Mouse (Mus musculus) liver, embryonic 14.5 days (tissue): ENCODE data around the gene Dll1. TPM values are rescaled to one million over a fixed set of nuclear protein-coding genes. Genes with fewer than 3 reads are reported as not detected.
A peak's percentile ranks its signal among the peaks of the same experiment; 100 is the strongest.

Experiments
- ATAC-seq: fragments of 200-750 bp; cut with Nextera tagmentation; 2 replicates; pipeline ENCODE4 v1.8.0; 2017; ENCODE audit warnings: moderate number of reproducible peaks, mild to moderate bottlenecking, moderate library complexity; ENCODE audit not compliant: insufficient read depth
- DNase-seq, 3 experiments: peaks; one replicate each; pipeline ENCODE4 v3.0.0-alpha.2; 2012 to 2013; ENCODE audit warnings: low read depth in 3 of 3, low spot score in 3 of 3
- H3K27ac ChIP-seq: fragments of 300-500 bp; sonication (generic); 2 replicates; pipeline ENCODE4 v1.5.1; 2014; ENCODE audit warnings: moderate library complexity, mild to moderate bottlenecking, control low read depth, inconsistent platforms
- H3K27me3 ChIP-seq: fragments of 300-500 bp; sonication (generic); 2 replicates; pipeline ENCODE4 v1.6.1; 2014; ENCODE audit warnings: mild to moderate bottlenecking, low read length, moderate library complexity; ENCODE audit not compliant: control insufficient read depth, insufficient read depth
- H3K36me3 ChIP-seq: fragments of 300-500 bp; sonication (generic); replicated peaks from 2 replicates; pipeline ENCODE4 v1.6.1; 2014; ENCODE audit warnings: low read depth; ENCODE audit not compliant: control insufficient read depth, insufficient read depth
- H3K4me1 ChIP-seq, 2 experiments: fragments of 200-500 bp in 1 of 2; fragments of 300-500 bp in 1 of 2; sonication (generic) in 1 of 2; replicated peaks; 2 replicates each; pipeline ENCODE4 v1.6.1; 2012 to 2014; ENCODE audit warnings: antibody characterized with exemption in 1 of 2, inconsistent platforms in 1 of 2, low read length in 1 of 2; ENCODE audit not compliant: control insufficient read depth in 2 of 2, insufficient read depth in 2 of 2
- H3K4me2 ChIP-seq: fragments of 300-500 bp; sonication (generic); 2 replicates; pipeline ENCODE4 v1.6.1; 2014; ENCODE audit warnings: low read depth, mild to moderate bottlenecking, control low read depth, moderate library complexity
- H3K4me3 ChIP-seq, 2 experiments: fragments of 200-500 bp in 1 of 2; fragments of 300-500 bp in 1 of 2; sonication (generic) in 1 of 2; 2 replicates each; pipeline ENCODE4 v1.5.1; 2012 to 2014; ENCODE audit warnings: low read depth in 2 of 2, low read length in 2 of 2, mild to moderate bottlenecking in 2 of 2, control low read depth in 1 of 2, inconsistent platforms in 1 of 2, moderate library complexity in 1 of 2; ENCODE audit not compliant: insufficient read depth in 1 of 2
- H3K9ac ChIP-seq: fragments of 300-500 bp; sonication (generic); replicated peaks from 2 replicates; pipeline ENCODE4 v1.6.1; 2014; ENCODE audit warnings: mild to moderate bottlenecking, control low read depth, moderate library complexity
- H3K9me3 ChIP-seq: fragments of 300-500 bp; sonication (generic); 2 replicates; pipeline ENCODE4 v1.6.1; 2016; ENCODE audit warnings: low read length, mixed read lengths; ENCODE audit not compliant: control insufficient read depth
- CTCF ChIP-seq: IDR thresholded peaks from 2 replicates; pipeline ENCODE4 v1.5.1; 2016; ENCODE audit warnings: antibody characterized with exemption, low read depth, control low read depth
- EP300 ChIP-seq: IDR thresholded peaks from 2 replicates; pipeline ENCODE4 v1.6.1; 2016; ENCODE audit warnings: antibody characterized with exemption, low read depth
- WGBS: fragments of 180-500 bp; shearing (Covaris S2); extraction: QIAGEN DNeasy Blood & Tissue Kit; methylation state at CpG from one replicate; pipeline ENCODE4 v1.1.7; 2014; ENCODE audit not compliant: insufficient replicate concordance; 5-methylcytosine and 5-hydroxymethylcytosine counted together
- polyA plus RNA-seq, 2 experiments: library from polyadenylated mRNA; depleted of rRNA in 1 of 2; stranded (reverse) in 1 of 2; unstranded in 1 of 2; fragments of >200 nt; fragmentation: Nextera tagmentation in 1 of 2; extraction: Ambion mirVana in 1 of 2; gene quantifications; 2 replicates each; pipeline versions ENCODE4 v1.2.1 to v1.2.3; 2012 to 2014

Dll1 gene
- polyA plus RNA-seq, 2 experiments = 0.74 to 0.93 TPM

DNA sequence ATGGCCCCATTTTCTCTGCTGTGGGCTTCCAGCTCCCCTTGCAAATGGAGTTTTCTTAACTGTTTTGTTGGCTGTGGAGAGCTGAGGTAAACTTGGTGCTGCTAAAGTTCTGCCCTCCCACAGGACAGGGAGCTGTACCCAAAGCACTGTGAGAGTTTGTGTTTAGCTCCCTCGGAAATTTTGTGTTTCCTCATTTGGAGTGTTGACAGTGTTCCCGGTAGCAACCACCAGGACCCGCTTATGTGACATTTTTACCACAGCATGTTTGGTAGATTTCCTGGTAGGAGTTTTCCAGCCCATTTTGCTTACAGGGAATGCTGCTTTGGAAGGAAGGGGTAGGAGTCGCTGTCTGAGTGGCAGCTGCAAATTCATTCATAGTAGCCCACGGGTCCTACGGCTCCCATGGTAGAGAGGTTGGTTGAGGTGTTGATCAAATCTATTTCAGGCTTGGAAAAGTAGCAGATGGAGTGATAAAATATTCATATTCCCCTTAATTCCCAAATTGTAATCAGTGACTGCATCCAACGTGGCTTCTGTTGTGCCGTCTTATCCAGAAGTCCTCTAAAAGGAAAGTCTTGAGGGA is 43.4 kb upstream of the Dll1 start:
- no peaks in the 10 kb centered on the region; the same call in 1 of the 2 replicates for H3K36me3 ChIP-seq
- DNase-seq (no peak), ATAC-seq (no peak)
- H3K27ac ChIP-seq = no peak overlapping the region
- no peak overlapping the region for H3K4me3 ChIP-seq
- no peak overlapping the region for H3K9ac ChIP-seq
- no peaks in the 10 kb centered on the region for H3K27me3 ChIP-seq
- 73% methylated on average over 8 of the region's 8 CpGs for WGBS
- no peaks in the 10 kb centered on the region for H3K9me3 ChIP-seq
- H3K4me1 ChIP-seq = no peaks in the 10 kb centered on the region
- no peak for TF ChIP-seq CTCF
- TF ChIP-seq EP300 = no peak
- H3K4me2 ChIP-seq = no peak overlapping the region

- 47% methylated on average over 8 of the region's 8 CpGs for WGBS
- Histone ChIP-seq H3K9ac (no peak overlapping the region), H3K4me3 (no peak overlapping the region), H3K4me1 (no peaks in the 10 kb centered on the region), H3K27me3 (no peaks in the 10 kb centered on the region), H3K9me3 (no peaks in the 10 kb centered on the region), H3K4me2 (no peak overlapping the region), H3K27ac (no peak overlapping the region), H3K36me3 (no peaks in the 10 kb centered on the region; the same call in 1 of the 2 replicates)
- ATAC-seq (no peak), DNase-seq (no peak)
- TF ChIP-seq EP300 (no peak), CTCF (peak; percentile 30; the same call in 1 of the 2 replicates)
These were observed 42.9 kb upstream of the Dll1 start for GRCm38 (mm10) chr17:15419534-15419933.

- H3K4me2 ChIP-seq = no peak overlapping the region
- 75% methylated on average over 12 of the region's 12 CpGs for WGBS
- ATAC-seq (no peak), DNase-seq (no peak)
- H3K36me3 ChIP-seq = no peaks in the 10 kb centered on the region
- no peak overlapping the region for H3K27ac ChIP-seq
- H3K9me3 ChIP-seq = no peaks in the 10 kb centered on the region
- TF ChIP-seq CTCF (no peak), EP300 (no peak)
- no peak overlapping the region for H3K9ac ChIP-seq
- no peaks in the 10 kb centered on the region for H3K27me3 ChIP-seq
- no peak overlapping the region for H3K4me3 ChIP-seq
- H3K4me1 ChIP-seq = no peaks in the 10 kb centered on the region
These were observed 40.0 kb upstream of the Dll1 start for GRCm38 (mm10) chr17:15416596-15417215.

GRCm38 (mm10) chr17:15410861-15411260 is 34.2 kb upstream of the Dll1 start:
- TF ChIP-seq EP300 = no peak
- no peak for TF ChIP-seq CTCF
- Histone ChIP-seq H3K4me3 (no peak overlapping the region), H3K27ac (no peak overlapping the region), H3K4me1 (no peaks in the 10 kb centered on the region), H3K4me2 (no peak overlapping the region), H3K9ac (no peak overlapping the region), H3K36me3 (no peaks in the 10 kb centered on the region; the same call in 1 of the 2 replicates), H3K9me3 (no peaks in the 10 kb centered on the region), H3K27me3 (no peaks in the 10 kb centered on the region)
- ATAC-seq (no peak), DNase-seq (no peak)
- WGBS = 70% methylated on average over 1 of the region's 1 CpGs

GRCm38 (mm10) chr17:15409261-15409660 is 32.6 kb upstream of the Dll1 start:
- H3K9me3 ChIP-seq = no peaks in the 10 kb centered on the region
- H3K9ac ChIP-seq = no peak overlapping the region
- H3K4me1 ChIP-seq = no peaks in the 10 kb centered on the region
- H3K36me3 ChIP-seq = no peaks in the 10 kb centered on the region; the same call in 1 of the 2 replicates
- no peak overlapping the region for H3K4me2 ChIP-seq
- ATAC-seq (no peak), DNase-seq (no peak)
- no peak for TF ChIP-seq EP300
- TF ChIP-seq CTCF = no peak
- no peak overlapping the region for H3K27ac ChIP-seq
- WGBS = 71% methylated on average over 10 of the region's 10 CpGs
- no peak overlapping the region for H3K4me3 ChIP-seq
- H3K27me3 ChIP-seq = no peaks in the 10 kb centered on the region
